Mouse (Mus musculus) liver, embryonic 14.5 days (tissue): ENCODE results near the gene Nt5dc3. TPM values are rescaled to one million over a fixed set of nuclear protein-coding genes. Genes with fewer than 3 reads are reported as not detected.

Source experiments
- ATAC-seq: fragments of 200-750 bp; cut with Nextera tagmentation; 2 replicates; pipeline ENCODE4 v1.8.0; 2017; ENCODE audit warnings: moderate number of reproducible peaks, mild to moderate bottlenecking, moderate library complexity; ENCODE audit not compliant: insufficient read depth
- DNase-seq, 3 experiments: peaks; one replicate each; pipeline ENCODE4 v3.0.0-alpha.2; 2012 to 2013; ENCODE audit warnings: low read depth in 3 of 3, low spot score in 3 of 3
- H3K27ac ChIP-seq: fragments of 300-500 bp; sonication (generic); 2 replicates; pipeline ENCODE4 v1.5.1; 2014; ENCODE audit warnings: moderate library complexity, mild to moderate bottlenecking, control low read depth, inconsistent platforms
- H3K27me3 ChIP-seq: fragments of 300-500 bp; sonication (generic); 2 replicates; pipeline ENCODE4 v1.6.1; 2014; ENCODE audit warnings: mild to moderate bottlenecking, low read length, moderate library complexity; ENCODE audit not compliant: control insufficient read depth, insufficient read depth
- H3K36me3 ChIP-seq: fragments of 300-500 bp; sonication (generic); replicated peaks from 2 replicates; pipeline ENCODE4 v1.6.1; 2014; ENCODE audit warnings: low read depth; ENCODE audit not compliant: control insufficient read depth, insufficient read depth
- H3K4me1 ChIP-seq, 2 experiments: fragments of 200-500 bp in 1 of 2; fragments of 300-500 bp in 1 of 2; sonication (generic) in 1 of 2; replicated peaks; 2 replicates each; pipeline ENCODE4 v1.6.1; 2012 to 2014; ENCODE audit warnings: antibody characterized with exemption in 1 of 2, inconsistent platforms in 1 of 2, low read length in 1 of 2; ENCODE audit not compliant: control insufficient read depth in 2 of 2, insufficient read depth in 2 of 2
- H3K4me2 ChIP-seq: fragments of 300-500 bp; sonication (generic); 2 replicates; pipeline ENCODE4 v1.6.1; 2014; ENCODE audit warnings: low read depth, mild to moderate bottlenecking, control low read depth, moderate library complexity
- H3K4me3 ChIP-seq, 2 experiments: fragments of 200-500 bp in 1 of 2; fragments of 300-500 bp in 1 of 2; sonication (generic) in 1 of 2; 2 replicates each; pipeline ENCODE4 v1.5.1; 2012 to 2014; ENCODE audit warnings: low read depth in 2 of 2, low read length in 2 of 2, mild to moderate bottlenecking in 2 of 2, control low read depth in 1 of 2, inconsistent platforms in 1 of 2, moderate library complexity in 1 of 2; ENCODE audit not compliant: insufficient read depth in 1 of 2
- H3K9ac ChIP-seq: fragments of 300-500 bp; sonication (generic); replicated peaks from 2 replicates; pipeline ENCODE4 v1.6.1; 2014; ENCODE audit warnings: mild to moderate bottlenecking, control low read depth, moderate library complexity
- H3K9me3 ChIP-seq: fragments of 300-500 bp; sonication (generic); 2 replicates; pipeline ENCODE4 v1.6.1; 2016; ENCODE audit warnings: low read length, mixed read lengths; ENCODE audit not compliant: control insufficient read depth
- CTCF ChIP-seq: IDR thresholded peaks from 2 replicates; pipeline ENCODE4 v1.5.1; 2016; ENCODE audit warnings: antibody characterized with exemption, low read depth, control low read depth
- EP300 ChIP-seq: IDR thresholded peaks from 2 replicates; pipeline ENCODE4 v1.6.1; 2016; ENCODE audit warnings: antibody characterized with exemption, low read depth
- WGBS: fragments of 180-500 bp; shearing (Covaris S2); extraction: QIAGEN DNeasy Blood & Tissue Kit; methylation state at CpG from one replicate; pipeline ENCODE4 v1.1.7; 2014; ENCODE audit not compliant: insufficient replicate concordance; 5-methylcytosine and 5-hydroxymethylcytosine counted together
- polyA plus RNA-seq, 2 experiments: library from polyadenylated mRNA; depleted of rRNA in 1 of 2; stranded (reverse) in 1 of 2; unstranded in 1 of 2; fragments of >200 nt; fragmentation: Nextera tagmentation in 1 of 2; extraction: Ambion mirVana in 1 of 2; gene quantifications; 2 replicates each; pipeline versions ENCODE4 v1.2.1 to v1.2.3; 2012 to 2014

The Nt5dc3 gene
- polyA plus RNA-seq, 2 experiments: 0.46 to 0.89 TPM

GRCm38 (mm10) chr10:86783561-86783960, 4.8 kb downstream of the Nt5dc3 start:
- H3K27me3 ChIP-seq: no peaks in the 10 kb centered on the region
- H3K4me3 ChIP-seq: no peak overlapping the region
- ATAC-seq: no peak
- H3K27ac ChIP-seq: no peak overlapping the region
- TF ChIP-seq EP300 (no peak), CTCF (no peak)
- WGBS: 66% methylated on average over 5 of the region's 5 CpGs
- H3K4me2 ChIP-seq: no peak overlapping the region
- H3K36me3 ChIP-seq: no peaks in the 10 kb centered on the region
- no peak for DNase-seq
- H3K4me1 ChIP-seq: peaks cover 6 to 10% of the 10 kb centered on the region in 2 experiments; a peak in 3 of 4 replicates
- no peak overlapping the region for H3K9ac ChIP-seq
- H3K9me3 ChIP-seq: no peaks in the 10 kb centered on the region

GRCm38 (mm10) chr10:86784126-86784675, 5.4 kb downstream of the Nt5dc3 start:
- no peaks in the 10 kb centered on the region for H3K36me3 ChIP-seq
- peaks cover 6 to 10% of the 10 kb centered on the region in 2 experiments; a peak in 3 of 4 replicates for H3K4me1 ChIP-seq
- DNase-seq (no peak), ATAC-seq (no peak)
- no peaks in the 10 kb centered on the region for H3K27me3 ChIP-seq
- TF ChIP-seq CTCF (no peak), EP300 (no peak)
- H3K27ac ChIP-seq: no peak overlapping the region
- 67% methylated on average over 5 of the region's 5 CpGs for WGBS
- H3K4me3 ChIP-seq: no peak overlapping the region
- H3K4me2 ChIP-seq: no peak overlapping the region
- no peaks in the 10 kb centered on the region for H3K9me3 ChIP-seq
- no peak overlapping the region for H3K9ac ChIP-seq

- 44% methylated on average over 2 of the region's 2 CpGs for WGBS
- no peak for ATAC-seq
- TF ChIP-seq CTCF: no peak
- no peak for TF ChIP-seq EP300
- H3K9me3 ChIP-seq: no peaks in the 10 kb centered on the region
- no peak overlapping the region for H3K9ac ChIP-seq
- H3K4me2 ChIP-seq: no peak overlapping the region
- no peaks in the 10 kb centered on the region for H3K27me3 ChIP-seq
- no peaks in the 10 kb centered on the region for H3K36me3 ChIP-seq
- H3K4me3 ChIP-seq: no peak overlapping the region
- DNase-seq: no peak
- no peaks in the 10 kb centered on the region; a peak in 1 of 4 replicates for H3K4me1 ChIP-seq
- H3K27ac ChIP-seq: no peak overlapping the region
These were observed 6.6 kb downstream of the Nt5dc3 start for GRCm38 (mm10) chr10:86785396-86785795.

- 83% methylated on average over 5 of the region's 5 CpGs for WGBS
- Histone ChIP-seq H3K4me3 (no peak overlapping the region), H3K36me3 (no peaks in the 10 kb centered on the region), H3K9me3 (no peaks in the 10 kb centered on the region), H3K27me3 (no peaks in the 10 kb centered on the region), H3K4me2 (no peak overlapping the region), H3K27ac (no peak overlapping the region), H3K9ac (no peak overlapping the region), H3K4me1 (no peaks in the 10 kb centered on the region; a peak in 1 of 4 replicates)
- ATAC-seq (no peak), DNase-seq (no peak)
- no peak for TF ChIP-seq CTCF
These were observed 7.3 kb downstream of the Nt5dc3 start for GRCm38 (mm10) chr10:86786083-86786482.

GRCm38 (mm10) chr10:86788193-86788592, 9.4 kb downstream of the Nt5dc3 start:
- ATAC-seq: no peak
- no peak for DNase-seq
- Histone ChIP-seq H3K4me1 (peaks cover 0 to 3% of the 10 kb centered on the region in 2 experiments; a peak in 1 of 4 replicates), H3K27ac (no peak overlapping the region), H3K4me2 (no peak overlapping the region), H3K9ac (no peak overlapping the region), H3K36me3 (no peaks in the 10 kb centered on the region), H3K9me3 (no peaks in the 10 kb centered on the region), H3K27me3 (no peaks in the 10 kb centered on the region), H3K4me3 (no peak overlapping the region)
- TF ChIP-seq CTCF (no peak), EP300 (no peak)
- WGBS: 58% methylated on average over 5 of the region's 5 CpGs
